Mouse (Mus musculus) liver, postnatal 0 days (tissue): ENCODE measurements around the gene Pdzk1ip1. TPM values are rescaled to one million over a fixed set of nuclear protein-coding genes. Genes with fewer than 3 reads are reported as not detected.

Experiments
- ATAC-seq: fragments of 200-750 bp; cut with Nextera tagmentation; 2 replicates; pipeline ENCODE4 v1.8.0; 2017; ENCODE audit warnings: mild to moderate bottlenecking, moderate library complexity
- DNase-seq: peaks from one replicate; pipeline ENCODE4 v3.0.0-alpha.2; 2016
- H3K27ac ChIP-seq: fragments of 300-500 bp; sonication (generic); 2 replicates; pipeline ENCODE4 v1.5.1; 2014; ENCODE audit warnings: antibody characterized with exemption, moderate library complexity, mild to moderate bottlenecking, low read depth
- H3K27me3 ChIP-seq: fragments of 300-500 bp; sonication (generic); 2 replicates; pipeline ENCODE4 v1.6.1; 2014; ENCODE audit warnings: low read length, control low read depth, mixed read lengths; ENCODE audit not compliant: insufficient read depth
- H3K36me3 ChIP-seq: fragments of 300-500 bp; sonication (generic); replicated peaks from 2 replicates; pipeline ENCODE4 v1.6.1; 2014; ENCODE audit warnings: mild to moderate bottlenecking, control low read depth, low read length, moderate library complexity, mixed read lengths; ENCODE audit not compliant: insufficient read depth
- H3K4me1 ChIP-seq: fragments of 300-500 bp; sonication (generic); 2 replicates; pipeline ENCODE4 v1.6.1; 2014; ENCODE audit warnings: antibody characterized with exemption, mild to moderate bottlenecking, control low read depth; ENCODE audit not compliant: insufficient read depth
- H3K4me2 ChIP-seq: fragments of 300-500 bp; sonication (generic); 2 replicates; pipeline ENCODE4 v1.6.1; 2014; ENCODE audit warnings: low read depth, mild to moderate bottlenecking, low read length, moderate library complexity, mixed read lengths
- H3K4me3 ChIP-seq: fragments of 300-500 bp; sonication (generic); 2 replicates; pipeline ENCODE4 v1.5.1; 2014; ENCODE audit warnings: low read depth, low read length
- H3K9ac ChIP-seq: fragments of 300-500 bp; sonication (generic); replicated peaks from 2 replicates; pipeline ENCODE4 v1.6.1; 2014; ENCODE audit warnings: mild to moderate bottlenecking, moderate library complexity
- H3K9me3 ChIP-seq: fragments of 300-500 bp; sonication (generic); 2 replicates; pipeline ENCODE4 v1.6.1; 2016; ENCODE audit warnings: mild to moderate bottlenecking, control low read depth, low read length, mixed read lengths
- CTCF ChIP-seq: sonication (generic); IDR thresholded peaks from 2 replicates; pipeline ENCODE4 v1.5.1; 2016; ENCODE audit warnings: antibody characterized with exemption, low read depth
- EP300 ChIP-seq: IDR thresholded peaks from 2 replicates; pipeline ENCODE4 v1.6.1; 2016; ENCODE audit warnings: antibody characterized with exemption, low read depth, mild to moderate bottlenecking
- WGBS: fragments of 180-500 bp; shearing (Covaris S2); extraction: QIAGEN DNeasy Blood & Tissue Kit; methylation state at CpG from one replicate; pipeline ENCODE4 v1.1.7; 2014; ENCODE audit not compliant: insufficient replicate concordance; 5-methylcytosine and 5-hydroxymethylcytosine counted together
- polyA plus RNA-seq: library from polyadenylated mRNA; unstranded; fragments of >200 nt; fragmentation: Nextera tagmentation; extraction: Ambion mirVana; gene quantifications from 2 replicates; pipeline ENCODE4 v1.2.1, GENCODE M21; 2015

Gene Pdzk1ip1
- polyA plus RNA-seq, 1 experiment from 2014 or later, result 18.6 TPM

- ATAC-seq, result no peak
- H3K4me1 ChIP-seq, result peaks cover 3% of the 10 kb centered on the region
- H3K36me3 ChIP-seq, result no peaks in the 10 kb centered on the region
- no peaks in the 10 kb centered on the region for H3K9me3 ChIP-seq
- DNase-seq, result no peak
- H3K9ac ChIP-seq, result no peak overlapping the region
- no peak for TF ChIP-seq EP300
- TF ChIP-seq CTCF, result peak; percentile 40
- no peak overlapping the region for H3K4me3 ChIP-seq
- H3K4me2 ChIP-seq, result no peak overlapping the region
- no peak overlapping the region for H3K27ac ChIP-seq
- no peaks in the 10 kb centered on the region for H3K27me3 ChIP-seq
Measured at GRCm38 (mm10) chr4:115124713-115125112, 36.2 kb downstream of the Pdzk1ip1 start.

- DNase-seq, result no peak
- no peaks in the 10 kb centered on the region for H3K4me1 ChIP-seq
- no peaks in the 10 kb centered on the region for H3K36me3 ChIP-seq
- TF ChIP-seq CTCF (no peak), EP300 (0 out of 2 replicates have a peak, but pooled peaks have one; percentile 19)
- 3% methylated on average over 5 of the region's 5 CpGs for WGBS
- no peak overlapping the region for H3K9ac ChIP-seq
- H3K9me3 ChIP-seq, result no peaks in the 10 kb centered on the region
- no peak overlapping the region for H3K4me2 ChIP-seq
- H3K4me3 ChIP-seq, result no peak overlapping the region
- peaks cover 17% of the 10 kb centered on the region for H3K27me3 ChIP-seq
- H3K27ac ChIP-seq, result no peak overlapping the region
- ATAC-seq, result no peak
Measured at GRCm38 (mm10) chr4:115133085-115133484, 44.6 kb downstream of the Pdzk1ip1 start.

GRCm38 (mm10) chr4:115133621-115134295 is 45.2 kb downstream of the Pdzk1ip1 start, which contains the start of gene Cyp4x1:
TSS of gene Cyp4x1 (minus strand) at chr4:115134281.
- no peak within 1 kb of the TSS for H3K4me2 ChIP-seq
- H3K4me3 ChIP-seq, result no peak within 1 kb of the TSS
- no peak within 1 kb of the TSS for H3K9ac ChIP-seq
- WGBS, result 2% methylated on average over 29 of the region's 29 CpGs
- H3K27ac ChIP-seq, result no peak within 1 kb of the TSS
- peaks cover 17% of the 10 kb centered on the region for H3K27me3 ChIP-seq
- DNase-seq (no peak), ATAC-seq (no peak)
- H3K4me1 ChIP-seq, result no peaks in the 10 kb centered on the region
- no peaks in the 10 kb centered on the region for H3K9me3 ChIP-seq
- TF ChIP-seq CTCF (no peak), EP300 (no peak)
- no peaks in the 10 kb centered on the region for H3K36me3 ChIP-seq

GRCm38 (mm10) chr4:115134296-115134630 is 45.8 kb downstream of the Pdzk1ip1 start:
- H3K27me3 ChIP-seq, result peaks cover 17% of the 10 kb centered on the region
- no peak overlapping the region for H3K27ac ChIP-seq
- no peaks in the 10 kb centered on the region for H3K4me1 ChIP-seq
- H3K4me2 ChIP-seq, result no peak overlapping the region
- TF ChIP-seq CTCF (no peak), EP300 (no peak)
- no peaks in the 10 kb centered on the region for H3K36me3 ChIP-seq
- WGBS, result 19% methylated on average over 7 of the region's 7 CpGs
- DNase-seq, result no peak
- H3K4me3 ChIP-seq, result no peak overlapping the region
- ATAC-seq, result no peak
- no peak overlapping the region for H3K9ac ChIP-seq
- no peaks in the 10 kb centered on the region for H3K9me3 ChIP-seq

Other genes starting within 250 kb of the Pdzk1ip1 start
- gene Foxd2, start 179.8 kb upstream of the Pdzk1ip1 start, polyA plus RNA-seq, result not detected in 2 replicates
- gene Foxe3, start 162.7 kb upstream of the Pdzk1ip1 start, polyA plus RNA-seq, result not detected in 2 replicates
- 59.9 and 67.8 TPM in 2 replicates for gene Cmpk1, start 101.5 kb upstream of the Pdzk1ip1 start, polyA plus RNA-seq
- 3.3 and 3.4 TPM in 2 replicates for gene Stil, start 88.5 kb upstream of the Pdzk1ip1 start, polyA plus RNA-seq
- 8.3 and 8.9 TPM in 2 replicates for gene Tal1, start 32.3 kb upstream of the Pdzk1ip1 start, polyA plus RNA-seq
- 0.04 and 0.06 TPM in 2 replicates for gene Cyp4x1, start 45.6 kb downstream of the Pdzk1ip1 start, polyA plus RNA-seq
- not detected in 2 replicates for gene Cyp4a29, start 153.4 kb downstream of the Pdzk1ip1 start, polyA plus RNA-seq
- 5.6 and 7.6 TPM in 2 replicates for gene Cyp4a12a, start 210.3 kb downstream of the Pdzk1ip1 start, polyA plus RNA-seq